Mouse (Mus musculus) liver, postnatal 0 days (tissue): ENCODE measurements at regions not wholly inside any gene's neighbourhood (a gene's known extent, or its start where the extent isn't known, plus 50 kb on each side); places are given as distances from the start of the nearest gene placed in this dataset.

Source experiments
- ATAC-seq: fragments of 200-750 bp; cut with Nextera tagmentation; 2 replicates; pipeline ENCODE4 v1.8.0; 2017; ENCODE audit warnings: mild to moderate bottlenecking, moderate library complexity
- DNase-seq: peaks from one replicate; pipeline ENCODE4 v3.0.0-alpha.2; 2016
- H3K27ac ChIP-seq: fragments of 300-500 bp; sonication (generic); 2 replicates; pipeline ENCODE4 v1.5.1; 2014; ENCODE audit warnings: antibody characterized with exemption, moderate library complexity, mild to moderate bottlenecking, low read depth
- H3K27me3 ChIP-seq: fragments of 300-500 bp; sonication (generic); 2 replicates; pipeline ENCODE4 v1.6.1; 2014; ENCODE audit warnings: low read length, control low read depth, mixed read lengths; ENCODE audit not compliant: insufficient read depth
- H3K36me3 ChIP-seq: fragments of 300-500 bp; sonication (generic); replicated peaks from 2 replicates; pipeline ENCODE4 v1.6.1; 2014; ENCODE audit warnings: mild to moderate bottlenecking, control low read depth, low read length, moderate library complexity, mixed read lengths; ENCODE audit not compliant: insufficient read depth
- H3K4me1 ChIP-seq: fragments of 300-500 bp; sonication (generic); 2 replicates; pipeline ENCODE4 v1.6.1; 2014; ENCODE audit warnings: antibody characterized with exemption, mild to moderate bottlenecking, control low read depth; ENCODE audit not compliant: insufficient read depth
- H3K4me2 ChIP-seq: fragments of 300-500 bp; sonication (generic); 2 replicates; pipeline ENCODE4 v1.6.1; 2014; ENCODE audit warnings: low read depth, mild to moderate bottlenecking, low read length, moderate library complexity, mixed read lengths
- H3K4me3 ChIP-seq: fragments of 300-500 bp; sonication (generic); 2 replicates; pipeline ENCODE4 v1.5.1; 2014; ENCODE audit warnings: low read depth, low read length
- H3K9ac ChIP-seq: fragments of 300-500 bp; sonication (generic); replicated peaks from 2 replicates; pipeline ENCODE4 v1.6.1; 2014; ENCODE audit warnings: mild to moderate bottlenecking, moderate library complexity
- H3K9me3 ChIP-seq: fragments of 300-500 bp; sonication (generic); 2 replicates; pipeline ENCODE4 v1.6.1; 2016; ENCODE audit warnings: mild to moderate bottlenecking, control low read depth, low read length, mixed read lengths
- CTCF ChIP-seq: sonication (generic); IDR thresholded peaks from 2 replicates; pipeline ENCODE4 v1.5.1; 2016; ENCODE audit warnings: antibody characterized with exemption, low read depth
- EP300 ChIP-seq: IDR thresholded peaks from 2 replicates; pipeline ENCODE4 v1.6.1; 2016; ENCODE audit warnings: antibody characterized with exemption, low read depth, mild to moderate bottlenecking
- WGBS: fragments of 180-500 bp; shearing (Covaris S2); extraction: QIAGEN DNeasy Blood & Tissue Kit; methylation state at CpG from one replicate; pipeline ENCODE4 v1.1.7; 2014; ENCODE audit not compliant: insufficient replicate concordance; 5-methylcytosine and 5-hydroxymethylcytosine counted together

- WGBS = 73% methylated on average over 8 of the region's 8 CpGs
- no peak for TF ChIP-seq CTCF
- no peak for TF ChIP-seq EP300
- ATAC-seq = no peak
These were observed 53.2 kb downstream of the Gm815 start for GRCm38 (mm10) chr19:26938911-26939310.

GRCm38 (mm10) chr19:26944006-26944405, 58.3 kb downstream of the Gm815 start:
- H3K27ac ChIP-seq = no peak overlapping the region
- H3K27me3 ChIP-seq = no peaks in the 10 kb centered on the region
- H3K9ac ChIP-seq = no peak overlapping the region
- no peak overlapping the region for H3K4me2 ChIP-seq
- H3K4me1 ChIP-seq = no peaks in the 10 kb centered on the region
- H3K9me3 ChIP-seq = no peaks in the 10 kb centered on the region
- H3K36me3 ChIP-seq = no peaks in the 10 kb centered on the region
- WGBS = 70% methylated on average over 2 of the region's 2 CpGs
- no peak for ATAC-seq
- TF ChIP-seq EP300 (no peak), CTCF (no peak)
- no peak overlapping the region for H3K4me3 ChIP-seq
- no peak for DNase-seq

More at GRCm38 (mm10) chr19:26938911-26939310, 53.2 kb downstream of the Gm815 start:
- DNase-seq = no peak
- Histone ChIP-seq H3K9ac (no peak overlapping the region), H3K4me3 (no peak overlapping the region), H3K4me1 (no peaks in the 10 kb centered on the region), H3K27me3 (no peaks in the 10 kb centered on the region), H3K9me3 (no peaks in the 10 kb centered on the region), H3K27ac (no peak overlapping the region), H3K36me3 (no peaks in the 10 kb centered on the region), H3K4me2 (no peak overlapping the region)

- Histone ChIP-seq H3K4me2 (no peak overlapping the region), H3K4me1 (no peaks in the 10 kb centered on the region), H3K4me3 (no peak overlapping the region), H3K9ac (no peak overlapping the region), H3K9me3 (no peaks in the 10 kb centered on the region), H3K27me3 (no peaks in the 10 kb centered on the region), H3K27ac (no peak overlapping the region), H3K36me3 (no peaks in the 10 kb centered on the region)
- ATAC-seq (no peak), DNase-seq (no peak)
- TF ChIP-seq CTCF (no peak), EP300 (no peak)
- 63% methylated on average over 3 of the region's 3 CpGs for WGBS
These were observed 60.9 kb downstream of the Gm815 start for GRCm38 (mm10) chr19:26946562-26946961.

- TF ChIP-seq EP300 (no peak), CTCF (no peak)
- no peak for ATAC-seq
- Histone ChIP-seq H3K27ac (no peak overlapping the region), H3K9ac (no peak overlapping the region), H3K4me1 (no peaks in the 10 kb centered on the region), H3K27me3 (no peaks in the 10 kb centered on the region), H3K4me2 (no peak overlapping the region), H3K36me3 (no peaks in the 10 kb centered on the region), H3K9me3 (no peaks in the 10 kb centered on the region), H3K4me3 (no peak overlapping the region)
- no peak for DNase-seq
- WGBS = 81% methylated on average over 2 of the region's 2 CpGs
These were observed 62.8 kb downstream of the Gm815 start for GRCm38 (mm10) chr19:26948479-26948878.

DNA sequence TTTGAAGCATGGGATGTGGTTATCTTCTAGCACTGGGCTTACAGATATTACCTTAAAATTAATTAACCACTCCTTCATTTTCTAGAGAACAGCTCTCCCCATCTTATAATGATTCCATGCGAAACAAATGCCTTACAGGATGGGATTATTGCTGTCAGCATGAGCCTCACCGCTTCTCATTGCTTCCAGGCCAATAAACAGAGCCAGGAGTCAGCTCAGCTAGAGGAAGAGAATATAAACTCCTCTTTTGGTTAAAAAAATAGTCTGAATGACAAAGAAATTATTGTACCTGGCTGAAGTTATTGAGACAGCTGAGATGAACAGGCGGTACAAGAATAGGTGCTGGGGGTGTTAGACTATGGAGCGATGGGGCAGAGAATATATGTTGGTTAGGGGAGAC, 63.5 kb downstream of the Gm815 start:
- no peaks in the 10 kb centered on the region for H3K27me3 ChIP-seq
- no peaks in the 10 kb centered on the region for H3K4me1 ChIP-seq
- TF ChIP-seq CTCF (no peak), EP300 (no peak)
- DNase-seq (no peak), ATAC-seq (no peak)
- H3K9me3 ChIP-seq = no peaks in the 10 kb centered on the region
- 76% methylated on average over 4 of the region's 4 CpGs for WGBS
- no peak overlapping the region for H3K27ac ChIP-seq
- no peak overlapping the region for H3K4me2 ChIP-seq
- no peak overlapping the region for H3K4me3 ChIP-seq
- H3K9ac ChIP-seq = no peak overlapping the region
- no peaks in the 10 kb centered on the region for H3K36me3 ChIP-seq

- ATAC-seq (no peak), DNase-seq (no peak)
- H3K27me3 ChIP-seq = no peaks in the 10 kb centered on the region
- no peak overlapping the region for H3K4me2 ChIP-seq
- no peak overlapping the region for H3K9ac ChIP-seq
- TF ChIP-seq CTCF (no peak), EP300 (no peak)
- H3K36me3 ChIP-seq = no peaks in the 10 kb centered on the region
- no peak overlapping the region for H3K4me3 ChIP-seq
- no peaks in the 10 kb centered on the region for H3K4me1 ChIP-seq
- 74% methylated on average over 8 of the region's 8 CpGs for WGBS
- no peak overlapping the region for H3K27ac ChIP-seq
- no peaks in the 10 kb centered on the region for H3K9me3 ChIP-seq
These were observed 67.7 kb downstream of the Gm815 start for GRCm38 (mm10) chr19:26953348-26953747.
